Mouse (Mus musculus) brain, adult 2 months (tissue): ENCODE data around the gene Mospd3.

Experiments used
- DNase-seq: peaks from one replicate; pipeline ENCODE4 v3.0.0; 2011; ENCODE audit warnings: low read depth, low spot score

Mospd3 gene

GRCm38 (mm10) chr5:137600619-137601364, at the start of gene Mospd3:
Gene Mospd3, minus strand, starts transcription at chr5:137601058.
- DNase-seq = peak; percentile 100

DNA sequence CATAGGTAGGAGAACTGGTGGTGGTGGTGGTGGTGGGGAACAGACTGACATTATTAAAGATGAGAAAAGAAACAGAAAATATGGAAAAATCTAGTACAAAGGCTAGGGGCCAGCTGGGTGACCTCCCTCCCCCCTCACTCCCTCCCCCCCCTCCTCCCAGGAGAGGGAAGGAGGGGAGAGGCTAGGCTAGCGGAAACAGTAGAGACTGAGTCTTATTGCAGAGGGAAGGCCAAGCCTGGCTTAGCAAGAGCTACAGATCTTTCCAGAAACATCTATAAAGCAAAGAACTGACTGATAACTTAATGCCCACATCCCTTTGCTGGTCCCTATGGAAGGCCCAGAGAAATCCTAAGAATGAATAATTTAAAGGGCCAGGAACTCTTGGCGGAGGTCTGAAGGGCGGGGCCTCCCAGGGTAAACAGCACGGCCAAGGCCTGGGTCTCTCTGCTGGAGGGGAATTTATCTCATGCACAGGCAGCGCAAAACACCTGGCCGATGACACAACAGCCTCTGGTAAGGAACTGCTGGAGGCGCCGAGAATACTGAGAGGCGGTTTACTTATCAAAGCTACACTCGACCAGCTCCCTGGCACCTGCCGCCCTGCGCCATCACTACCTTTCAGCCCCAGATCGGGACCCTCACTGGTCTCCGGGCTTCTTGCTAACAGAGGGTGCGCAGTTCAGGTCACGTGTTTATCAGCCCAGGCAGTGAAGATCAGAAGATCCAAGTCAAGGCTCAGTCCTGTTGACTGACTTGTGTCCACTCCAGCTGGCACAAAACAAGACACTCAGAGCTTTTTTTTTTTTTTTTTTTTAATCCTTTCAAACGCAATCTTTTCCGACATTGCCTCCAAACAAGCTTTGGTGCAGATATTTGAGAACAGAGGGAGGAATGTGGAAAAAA, 49.1 kb upstream of the Mospd3 start:
- DNase-seq = no peak

GRCm38 (mm10) chr5:137649251-137649650, 48.4 kb upstream of the Mospd3 start:
- DNase-seq = no peak

- DNase-seq = peak; percentile 70
Observed at GRCm38 (mm10) chr5:137647827-137648601, 47.2 kb upstream of the Mospd3 start.

- no peak for DNase-seq
Observed at GRCm38 (mm10) chr5:137645652-137646091, 44.8 kb upstream of the Mospd3 start, which contains the start of gene Irs3. Gene Irs3, minus strand, starts transcription at chr5:137645714.

DNA sequence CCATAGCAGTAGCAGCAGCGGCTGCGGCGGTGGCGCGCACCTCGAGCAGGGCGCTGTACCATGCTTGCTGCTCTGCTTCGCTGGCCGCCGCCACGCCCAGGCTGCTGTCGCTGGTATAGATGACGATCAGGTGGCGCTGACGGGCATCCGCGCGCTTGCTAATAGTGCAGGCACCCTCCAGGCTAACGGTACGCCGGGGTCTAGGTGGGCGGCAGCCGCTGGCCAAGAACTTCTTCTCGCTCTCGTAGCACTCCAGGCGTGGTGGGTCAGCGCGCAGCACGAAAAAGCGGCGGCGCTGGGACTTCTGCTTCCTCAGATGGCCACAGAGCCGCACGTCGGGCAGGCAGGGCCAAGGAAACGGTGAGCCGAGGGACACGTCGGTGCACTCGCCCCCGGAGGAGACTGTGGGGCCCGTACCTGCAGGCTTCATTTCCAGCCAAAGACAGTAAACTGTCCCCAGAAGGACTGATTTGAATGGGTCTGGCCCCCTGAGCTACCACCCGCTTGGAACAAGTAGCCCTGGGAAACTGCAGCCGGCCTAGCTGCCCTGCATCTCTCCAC, 44.3 kb upstream of the Mospd3 start:
- no peak for DNase-seq

DNA sequence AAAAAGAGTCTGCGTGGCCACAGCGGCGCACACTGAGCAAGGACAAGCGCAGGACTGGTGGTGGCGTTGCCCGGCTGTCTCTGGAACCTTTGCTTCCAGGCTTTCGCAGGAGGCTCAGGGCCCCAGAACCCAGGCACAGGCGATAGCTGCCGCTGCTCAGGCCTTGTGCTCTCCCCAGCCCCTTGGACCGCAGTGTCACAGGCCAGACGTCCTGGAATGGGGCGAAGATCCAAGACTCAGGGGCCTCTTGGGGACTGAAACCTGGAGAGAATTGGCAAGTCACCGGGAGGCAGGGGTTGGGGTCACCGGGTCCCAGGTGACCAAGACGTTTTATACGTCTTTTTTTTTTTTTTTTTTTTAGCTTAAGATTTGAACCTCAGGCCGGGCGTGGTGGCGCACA, 43.6 kb upstream of the Mospd3 start:
- DNase-seq = no peak

GRCm38 (mm10) chr5:137642886-137643285, 42.0 kb upstream of the Mospd3 start:
- DNase-seq = no peak

- no peak for DNase-seq
Observed at GRCm38 (mm10) chr5:137641054-137641453, 40.2 kb upstream of the Mospd3 start, which contains the start of gene Sap25. Gene Sap25, plus strand, starts transcription at chr5:137641334.

DNA sequence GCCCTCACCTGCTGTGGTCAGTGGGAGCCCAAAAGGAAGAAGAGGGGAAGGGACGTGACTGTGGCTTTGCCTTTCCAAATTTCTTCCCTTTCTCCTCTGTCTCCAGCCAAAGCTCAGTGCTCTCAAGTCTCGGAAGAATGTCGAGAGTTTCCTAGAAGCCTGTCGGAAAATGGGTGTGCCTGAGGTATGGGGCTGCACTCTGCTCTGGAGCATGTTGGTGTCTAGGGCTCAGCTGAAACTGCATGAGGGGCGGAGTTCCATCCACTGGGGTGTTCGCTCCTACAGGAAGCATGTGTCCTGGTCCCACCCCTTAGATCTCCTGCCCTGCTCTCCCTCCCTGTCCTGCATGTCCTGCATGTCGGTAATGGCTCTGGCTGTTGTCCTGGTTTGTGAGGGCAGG, 38.6 kb upstream of the Mospd3 start:
- DNase-seq = no peak

DNA sequence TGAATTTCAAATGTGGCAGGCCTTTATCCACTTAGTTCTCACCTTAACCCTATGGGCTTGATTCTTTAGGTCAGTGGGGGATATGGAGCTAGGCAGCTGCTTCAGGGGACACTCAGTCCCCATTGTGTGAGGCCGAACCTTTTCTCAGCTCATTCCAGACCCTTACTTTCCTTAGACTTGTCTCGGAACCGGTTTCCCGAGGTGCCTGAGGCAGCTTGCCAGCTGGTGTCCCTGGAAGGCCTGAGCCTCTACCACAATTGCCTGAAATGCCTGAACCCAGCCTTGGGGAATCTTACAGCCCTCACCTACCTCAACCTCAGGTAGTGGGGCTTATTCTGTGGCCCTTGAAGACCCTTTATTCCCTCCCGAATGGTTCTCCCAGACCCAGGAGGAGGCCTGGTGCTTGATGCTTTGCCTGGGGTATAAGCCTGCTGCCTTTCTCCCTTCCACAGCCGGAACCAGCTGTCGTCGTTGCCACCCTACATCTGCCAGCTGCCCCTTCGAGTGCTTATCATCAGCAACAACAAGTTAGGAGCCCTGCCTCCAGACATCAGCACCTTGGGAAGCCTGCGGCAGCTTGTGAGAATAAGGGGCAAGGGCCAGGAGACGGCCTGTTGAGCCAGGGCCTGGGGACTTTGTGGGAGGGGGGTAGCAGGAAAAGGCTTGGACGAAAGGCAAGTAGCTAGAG, 32.7 kb upstream of the Mospd3 start:
- DNase-seq = no peak

DNA sequence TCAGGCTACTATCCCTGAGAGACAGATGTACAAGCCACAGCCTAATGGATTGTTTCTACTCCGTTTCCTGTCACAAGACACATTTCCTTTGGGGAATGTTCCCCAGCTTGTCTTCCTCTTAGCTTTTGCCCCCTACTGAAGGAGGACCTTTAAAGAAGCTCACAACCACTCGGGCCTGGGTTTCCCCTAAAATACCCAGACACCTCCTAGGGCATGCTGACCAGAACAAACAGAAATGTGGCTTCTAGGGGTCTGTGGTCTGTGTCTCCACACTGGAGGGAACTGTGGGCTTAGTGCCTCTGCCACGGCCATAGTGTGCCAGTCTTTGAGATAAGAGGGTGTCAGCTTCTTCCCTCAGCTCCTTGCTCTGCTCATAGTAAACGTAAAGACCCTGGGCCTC, 30.7 kb upstream of the Mospd3 start:
- DNase-seq = no peak

DNA sequence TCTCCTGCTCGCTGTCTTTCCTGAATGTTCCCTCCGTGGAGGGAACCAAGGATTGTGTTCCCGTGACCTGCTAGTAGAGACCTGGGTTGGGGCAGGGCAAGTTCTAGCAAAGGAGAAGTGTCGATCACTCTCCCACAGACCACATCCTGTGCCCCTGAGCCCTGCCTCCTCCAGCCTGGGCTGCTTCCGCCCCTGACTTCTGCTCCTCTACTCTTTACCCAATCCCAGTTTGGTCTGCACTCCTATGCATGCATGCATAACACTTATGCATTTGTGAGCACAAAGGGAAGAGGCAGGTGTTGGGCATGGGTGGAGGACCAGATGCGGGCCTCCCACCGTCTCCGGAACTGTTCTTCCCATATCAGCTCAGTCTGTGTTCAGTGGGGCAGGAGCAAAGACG, 30.3 kb upstream of the Mospd3 start:
- peak; percentile 58 for DNase-seq

DNA sequence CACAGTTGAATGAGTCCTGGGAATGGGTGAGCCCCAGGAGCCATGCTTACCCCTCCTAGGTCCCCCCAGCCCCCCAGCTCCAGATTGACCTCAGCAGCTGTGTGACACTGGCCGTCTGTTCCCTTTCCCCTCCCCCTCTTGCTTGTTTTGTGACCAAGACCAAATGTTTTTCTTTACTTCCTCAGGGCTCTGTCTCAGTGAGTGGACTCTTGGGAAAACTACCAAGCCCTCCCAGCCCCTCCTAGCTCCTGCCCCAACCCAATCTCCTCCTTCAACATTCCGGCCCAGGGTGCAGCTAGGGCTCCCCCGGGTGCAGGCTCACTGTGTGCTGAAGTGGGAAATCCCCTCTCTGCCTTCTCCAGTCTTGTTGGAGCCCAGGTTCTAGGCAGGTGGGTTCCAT, 29.7 kb upstream of the Mospd3 start:
- no peak for DNase-seq

DNA sequence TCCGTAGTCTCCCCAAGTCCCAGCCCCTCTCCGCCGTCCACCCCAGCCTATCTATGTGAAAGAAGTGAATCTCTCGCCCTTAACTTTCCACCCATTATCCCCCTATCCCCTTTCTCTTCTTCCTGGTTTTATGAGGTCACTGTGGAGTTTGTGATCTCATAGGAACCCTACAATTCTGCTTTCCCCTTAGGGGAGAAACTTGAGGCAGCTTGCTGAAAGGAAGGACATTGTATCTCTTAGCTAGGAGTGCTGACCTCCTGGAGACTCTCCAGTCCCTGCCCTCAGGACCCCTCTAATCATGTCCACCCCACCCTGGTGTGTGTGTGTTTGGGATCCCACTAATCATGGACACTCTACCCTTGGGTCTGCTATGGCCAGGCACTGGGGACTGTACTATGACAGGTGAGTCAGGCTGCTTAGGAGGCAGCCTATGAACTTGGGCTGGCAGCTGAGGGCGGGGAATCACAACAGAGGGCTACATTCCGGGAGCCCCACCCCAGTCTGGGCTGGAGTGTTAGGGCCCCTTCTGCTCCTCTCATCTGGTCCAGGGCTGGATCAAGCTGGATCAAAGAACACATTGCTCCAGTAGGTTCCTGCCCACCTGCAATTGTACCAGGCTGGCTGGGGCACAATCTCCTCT, 29.2 kb upstream of the Mospd3 start:
- no peak for DNase-seq

- no peak for DNase-seq
Observed at GRCm38 (mm10) chr5:137629306-137629721, 28.5 kb upstream of the Mospd3 start.

DNA sequence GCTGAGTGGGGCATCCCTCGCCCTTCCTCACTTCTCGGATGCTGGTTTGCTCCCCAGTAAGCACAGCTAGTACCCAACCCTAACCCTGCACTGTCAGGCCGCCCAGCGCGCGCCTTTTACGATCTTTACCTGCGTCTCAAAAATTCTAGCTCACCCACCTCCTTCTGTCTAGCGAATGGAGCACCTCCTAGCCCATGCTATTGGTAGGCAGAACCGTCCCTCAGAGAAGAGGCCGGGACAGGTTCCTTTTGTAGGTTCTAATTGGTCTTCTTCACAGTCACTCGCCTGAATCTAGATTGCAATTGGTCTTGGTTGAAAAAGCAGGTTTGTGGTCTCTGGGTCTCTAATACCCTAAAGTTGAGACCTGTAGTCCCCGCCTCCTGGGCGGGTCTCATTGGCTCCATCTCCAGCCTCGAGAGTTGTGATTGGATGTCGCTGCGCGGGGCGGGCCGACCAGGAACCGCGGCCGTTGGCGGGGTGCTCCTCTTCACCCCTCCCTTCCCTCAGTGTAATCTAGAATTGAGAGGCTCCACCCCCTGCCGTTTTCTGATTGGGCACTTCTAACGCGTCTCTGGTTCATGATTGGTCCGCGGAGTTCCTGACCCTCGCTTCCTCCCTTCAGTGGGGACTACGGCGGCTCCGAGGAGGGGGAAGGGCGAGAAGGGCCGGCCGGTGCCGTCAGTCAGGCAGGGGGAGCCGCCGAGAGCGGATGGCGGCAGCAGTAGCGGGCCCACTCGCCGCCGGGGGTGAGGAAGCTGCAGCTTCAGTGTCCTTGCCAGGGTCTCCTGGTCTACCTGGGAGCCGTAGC, 27.8 kb upstream of the Mospd3 start, which contains the start of the genes Fbxo24, Lrch4 and Gm20605:
Fbxo24 (minus strand) TSS at position 505 of the 808 bp plus-strand sequence.
Lrch4 (plus strand) TSS at position 624 of the 808 bp plus-strand sequence.
Gm20605 (plus strand) TSS at position 678 of the 808 bp plus-strand sequence.
- DNase-seq = peak; percentile 100

- peak; percentile 42 for DNase-seq
Observed at GRCm38 (mm10) chr5:137627991-137628390, 27.1 kb upstream of the Mospd3 start.

DNA sequence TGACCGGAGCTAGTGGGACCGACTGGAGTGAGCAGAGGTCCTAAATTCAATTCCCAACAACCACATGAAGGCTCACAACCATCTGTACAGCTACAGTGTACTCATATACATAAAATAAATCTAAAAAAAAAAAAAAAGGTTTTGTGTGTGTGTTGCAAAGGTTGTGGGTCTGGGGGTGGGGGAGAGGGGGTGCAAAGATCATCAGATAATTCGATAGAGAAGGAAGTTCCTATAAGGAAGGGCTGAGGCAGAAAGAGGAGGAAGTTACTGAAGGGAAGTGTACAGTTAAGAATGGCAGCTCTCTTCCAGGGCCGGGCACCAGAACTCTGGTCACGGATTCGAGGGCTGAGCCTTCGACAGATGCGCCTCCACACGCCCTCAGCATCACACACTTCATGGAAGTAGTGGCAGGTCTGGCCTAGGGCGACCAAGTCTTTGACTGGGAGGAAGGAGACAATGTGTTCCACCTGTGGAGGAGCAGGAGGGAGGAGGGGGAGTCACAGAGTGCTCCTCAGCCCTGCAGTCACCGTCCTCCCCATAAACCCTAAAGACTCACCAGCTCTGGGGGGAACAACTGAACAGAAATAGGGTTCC, 23.2 kb upstream of the Mospd3 start:
- DNase-seq = no peak
